Mouse (Mus musculus): ENCODE data around the gene Arhgef12. TPM values are rescaled to one million over a fixed set of nuclear protein-coding genes. Genes with fewer than 3 reads are reported as not detected.

Gene Arhgef12
- total RNA-seq, 1 experiment from 2014 or later, result 6.4 TPM

- no peak for ATAC-seq (ENCODE audit: extremely low read depth, insufficient number of reproducible peaks, low FRiP score, poor library complexity, severe bottlenecking)
Measured at GRCm38 (mm10) chr9:43110286-43110980, 3.4 kb upstream of the Arhgef12 start.

GRCm38 (mm10) chr9:43109125-43109524 lies 2.1 kb upstream of the Arhgef12 start:
- no peak for ATAC-seq (ENCODE audit: extremely low read depth, insufficient number of reproducible peaks, low FRiP score, poor library complexity, severe bottlenecking)

- ATAC-seq (ENCODE audit: extremely low read depth, insufficient number of reproducible peaks, low FRiP score, poor library complexity, severe bottlenecking), result no peak
Measured at GRCm38 (mm10) chr9:43108721-43109120, 1.7 kb upstream of the Arhgef12 start.

- ATAC-seq (ENCODE audit: extremely low read depth, insufficient number of reproducible peaks, low FRiP score, poor library complexity, severe bottlenecking), result no peak
Measured at GRCm38 (mm10) chr9:43108081-43108480, 1.0 kb upstream of the Arhgef12 start.

- ATAC-seq (ENCODE audit: extremely low read depth, insufficient number of reproducible peaks, low FRiP score, poor library complexity, severe bottlenecking), result no peak
Measured at GRCm38 (mm10) chr9:43107555-43107954, 516 bp upstream of the Arhgef12 start.

GRCm38 (mm10) chr9:43106426-43107186 lies 433 bp downstream of the Arhgef12 start:
- ATAC-seq (ENCODE audit: extremely low read depth, insufficient number of reproducible peaks, low FRiP score, poor library complexity, severe bottlenecking), result no peak

- peak; percentile 21; the same call in 1 of the 2 replicates for ATAC-seq (ENCODE audit: extremely low read depth, insufficient number of reproducible peaks, low FRiP score, poor library complexity, severe bottlenecking)
Measured at GRCm38 (mm10) chr9:43105664-43106361, 1.2 kb downstream of the Arhgef12 start.

GRCm38 (mm10) chr9:43104873-43105663 lies 2.0 kb downstream of the Arhgef12 start:
- no peak for ATAC-seq (ENCODE audit: extremely low read depth, insufficient number of reproducible peaks, low FRiP score, poor library complexity, severe bottlenecking)

- no peak for ATAC-seq (ENCODE audit: extremely low read depth, insufficient number of reproducible peaks, low FRiP score, poor library complexity, severe bottlenecking)
Measured at GRCm38 (mm10) chr9:43104526-43104872, 2.5 kb downstream of the Arhgef12 start.

- ATAC-seq (ENCODE audit: extremely low read depth, insufficient number of reproducible peaks, low FRiP score, poor library complexity, severe bottlenecking), result no peak
Measured at GRCm38 (mm10) chr9:43103675-43104299, 3.3 kb downstream of the Arhgef12 start.

GRCm38 (mm10) chr9:43102931-43103330 lies 4.1 kb downstream of the Arhgef12 start:
- no peak for ATAC-seq (ENCODE audit: extremely low read depth, insufficient number of reproducible peaks, low FRiP score, poor library complexity, severe bottlenecking)

- no peak for ATAC-seq (ENCODE audit: extremely low read depth, insufficient number of reproducible peaks, low FRiP score, poor library complexity, severe bottlenecking)
Measured at GRCm38 (mm10) chr9:43101936-43102595, 5.0 kb downstream of the Arhgef12 start.

GRCm38 (mm10) chr9:43098922-43099321 lies 8.1 kb downstream of the Arhgef12 start:
- ATAC-seq (ENCODE audit: extremely low read depth, insufficient number of reproducible peaks, low FRiP score, poor library complexity, severe bottlenecking), result no peak

- ATAC-seq (ENCODE audit: extremely low read depth, insufficient number of reproducible peaks, low FRiP score, poor library complexity, severe bottlenecking), result no peak
Measured at GRCm38 (mm10) chr9:43097801-43098557, 9.1 kb downstream of the Arhgef12 start.

- ATAC-seq (ENCODE audit: extremely low read depth, insufficient number of reproducible peaks, low FRiP score, poor library complexity, severe bottlenecking), result peak; percentile 55; the same call in 1 of the 2 replicates
Measured at GRCm38 (mm10) chr9:43096337-43096736, 10.7 kb downstream of the Arhgef12 start.

GRCm38 (mm10) chr9:43094828-43095227 lies 12.2 kb downstream of the Arhgef12 start:
- no peak for ATAC-seq (ENCODE audit: extremely low read depth, insufficient number of reproducible peaks, low FRiP score, poor library complexity, severe bottlenecking)

- no peak for ATAC-seq (ENCODE audit: extremely low read depth, insufficient number of reproducible peaks, low FRiP score, poor library complexity, severe bottlenecking)
Measured at GRCm38 (mm10) chr9:43093803-43094202, 13.2 kb downstream of the Arhgef12 start.
